Mouse (Mus musculus) left cerebral cortex, postnatal 4 days (tissue): ENCODE measurements at regions not wholly inside any gene's neighbourhood (a gene's known extent, or its start where the extent isn't known, plus 50 kb on each side); places are given as distances from the start of the nearest gene placed in this dataset.
A peak's percentile ranks its signal among the peaks of the same experiment; 100 is the strongest.

Experiments
- DNase-seq: peaks from one replicate; pipeline ENCODE4 v3.0.0-alpha.2; 2022
- intact Hi-C: fragments of 180-260 bp; cut with DNase I; formaldehyde crosslinking; loops from one replicate; pipeline ENCODE4 v1.15.1; 2025

DNA sequence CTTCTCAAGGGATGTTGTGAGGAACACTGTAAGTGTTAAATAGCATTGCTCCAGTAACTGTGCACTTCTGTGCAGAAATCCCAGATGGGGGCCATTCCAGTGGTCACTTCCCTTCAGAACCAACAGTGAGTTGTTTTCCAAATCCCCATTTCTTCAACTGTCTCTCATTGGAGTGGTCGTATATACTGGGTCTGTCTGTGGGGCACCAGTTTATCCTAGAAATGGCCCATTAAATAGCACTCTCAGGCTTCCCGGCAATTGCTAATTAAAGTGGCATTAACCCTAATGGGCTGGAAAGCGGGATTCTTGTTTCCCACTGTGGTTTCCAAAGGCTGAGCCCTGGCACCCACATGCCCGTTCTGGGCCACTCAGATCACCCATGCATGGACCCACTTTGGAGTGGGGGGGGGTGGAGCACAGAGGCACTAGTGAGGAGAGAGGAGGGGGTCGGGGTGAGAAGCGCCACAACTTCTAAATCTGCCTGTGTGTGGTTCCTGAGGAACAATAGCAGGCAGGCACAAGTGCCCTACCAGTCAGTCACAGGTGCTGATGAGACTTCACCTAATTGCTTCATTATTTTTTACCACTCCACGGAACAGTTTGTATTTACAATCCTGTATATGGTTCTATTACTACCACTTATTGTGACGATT is 78.1 kb downstream of the Fam204a start:
- intact Hi-C loops: loop anchor here (10.0 kb wide), 1 partner anchor 404 kb away; no protein-coding TSS in a partner anchor

DNA sequence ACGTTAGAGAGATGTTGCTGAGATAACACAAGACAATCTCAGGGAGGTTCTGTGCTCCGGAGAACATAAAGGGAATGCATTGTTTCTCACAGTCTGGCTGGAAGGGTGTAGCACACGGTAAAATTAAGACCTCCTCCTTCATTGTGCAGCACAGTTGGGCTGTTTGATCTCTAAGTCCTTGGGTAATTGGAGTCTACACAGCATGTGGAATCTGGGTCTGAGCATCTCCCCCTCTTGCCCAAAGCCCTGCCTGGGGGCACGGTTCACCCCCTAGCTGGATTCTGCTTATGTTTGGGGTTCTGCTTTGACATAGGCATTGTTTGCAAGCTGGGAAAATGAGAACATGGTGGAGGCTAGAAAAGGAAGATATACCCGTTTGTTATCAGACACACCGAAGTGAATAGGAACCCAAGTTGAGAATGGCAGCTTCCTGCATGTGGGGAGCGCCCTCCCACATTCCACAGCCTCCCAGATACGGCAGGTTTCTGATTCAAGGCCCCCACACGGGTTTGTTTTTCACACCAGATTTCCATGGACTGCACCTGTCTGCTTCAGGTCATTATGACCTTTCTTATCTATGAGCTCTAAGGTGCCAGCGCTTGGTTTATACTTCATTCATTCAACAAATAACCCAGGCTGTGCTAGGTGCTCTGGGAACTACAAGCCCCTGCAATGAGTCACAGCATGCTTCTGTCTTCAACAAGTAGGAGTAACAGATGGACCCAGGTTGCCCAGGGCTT is 79.9 kb downstream of the Fam204a start:
- intact Hi-C loops: loop anchor here (10.0 kb wide), 1 partner anchor 402 kb away; no protein-coding TSS in a partner anchor
- no peak for DNase-seq

More for the DNA sequence above, 78.1 kb downstream of the Fam204a start:
- DNase-seq: no peak

- intact Hi-C loops: loop anchor here (10.0 kb wide), 1 partner anchor 400 kb away; no protein-coding TSS in a partner anchor
- no peak for DNase-seq
These were observed 81.3 kb downstream of the Fam204a start for GRCm38 (mm10) chr19:60145242-60145641.

DNA sequence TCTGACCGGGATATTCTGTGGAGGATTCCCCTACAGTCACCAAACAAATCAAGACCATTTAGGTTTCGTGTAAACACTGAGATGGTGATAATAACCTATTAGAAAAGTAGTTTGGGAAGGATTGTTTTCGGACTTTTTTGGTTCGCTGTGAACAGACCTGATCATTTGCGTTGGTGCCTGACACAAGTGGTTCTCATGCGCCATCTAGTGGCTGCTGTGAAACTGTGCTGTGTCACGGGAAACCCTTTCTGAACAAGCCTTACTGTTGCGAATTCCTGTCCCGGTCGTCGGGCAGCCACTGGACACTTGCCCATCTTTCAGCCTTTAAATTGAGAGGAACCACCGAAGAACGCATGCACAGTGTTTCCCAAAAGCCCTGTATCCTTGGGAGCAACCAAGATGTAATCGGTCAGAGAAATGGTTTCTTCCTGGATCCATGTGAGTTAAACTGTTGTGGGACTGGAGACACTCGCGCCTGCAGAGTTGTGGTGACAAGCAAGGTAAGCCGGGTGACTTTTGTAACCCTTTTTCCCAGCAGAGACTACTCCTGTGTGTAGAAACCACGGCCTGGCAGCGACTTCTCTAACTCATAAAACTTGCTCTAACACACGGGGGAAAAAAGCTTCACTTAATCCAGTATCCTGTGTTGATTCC is 82.0 kb downstream of the Fam204a start:
- DNase-seq: peak; percentile 84
- intact Hi-C loops: loop anchor here (5.0 to 10.0 kb wide), 3 partner anchors 400 to 692 kb away; no protein-coding TSS in a partner anchor

- intact Hi-C loops: no loop called here
- no peak for DNase-seq
These were observed 87.6 kb downstream of the Fam204a start for GRCm38 (mm10) chr19:60138881-60139280.

- intact Hi-C loops: no loop called here
- DNase-seq: no peak
These were observed 90.0 kb downstream of the Fam204a start for GRCm38 (mm10) chr19:60136491-60136890.

GRCm38 (mm10) chr19:60134447-60135328 is 91.8 kb downstream of the Fam204a start:
- DNase-seq: no peak
- intact Hi-C loops: no loop called here

- DNase-seq: no peak
- intact Hi-C loops: no loop called here
These were observed 96.9 kb downstream of the Fam204a start for GRCm38 (mm10) chr19:60129635-60130034.

GRCm38 (mm10) chr19:60124638-60125037 is 101.9 kb downstream of the Fam204a start:
- no peak for DNase-seq
- intact Hi-C loops: no loop called here

DNA sequence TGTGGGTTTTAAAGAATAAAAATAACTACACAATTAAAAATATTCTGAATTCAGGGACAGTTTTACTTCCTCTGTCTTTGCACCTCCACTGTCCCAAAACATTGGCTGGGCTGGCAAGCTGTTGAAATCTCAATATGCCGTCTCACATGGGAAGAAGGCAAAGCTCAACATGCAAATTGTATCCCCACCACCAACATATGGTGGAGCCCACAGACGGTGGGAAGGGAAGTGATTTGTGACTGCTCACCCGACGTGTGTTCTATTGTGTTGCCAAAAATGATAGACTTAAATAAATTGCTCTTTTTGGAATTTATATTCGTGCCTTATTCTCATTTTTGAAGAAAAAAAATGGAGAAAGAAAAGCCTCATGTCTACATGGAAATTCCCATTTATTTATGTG is 105.6 kb downstream of the Fam204a start:
- intact Hi-C loops: no loop called here
- no peak for DNase-seq

DNA sequence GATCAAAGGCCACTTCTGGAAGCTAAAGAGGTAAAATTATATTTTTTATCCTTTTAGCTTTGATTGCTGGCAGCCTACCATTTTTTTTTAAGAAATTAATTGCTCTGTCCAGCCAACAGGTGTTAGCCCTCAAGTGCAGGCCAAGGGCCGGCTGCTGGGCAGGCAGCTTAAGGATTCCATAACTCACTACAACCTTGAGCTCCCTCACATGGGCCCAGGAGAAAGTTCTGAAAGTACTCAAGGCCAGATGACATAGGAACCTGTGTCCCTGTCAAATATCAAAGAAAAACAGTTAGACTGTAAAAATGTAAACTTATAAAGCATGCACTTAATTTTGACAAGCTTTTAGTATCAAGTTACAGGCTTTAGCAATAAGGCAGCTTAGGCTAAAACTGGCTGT is 107.5 kb downstream of the Fam204a start:
- intact Hi-C loops: no loop called here
- DNase-seq: no peak

- intact Hi-C loops: no loop called here
- no peak for DNase-seq
These were observed 112.7 kb downstream of the Fam204a start for GRCm38 (mm10) chr19:60113666-60114388.

DNA sequence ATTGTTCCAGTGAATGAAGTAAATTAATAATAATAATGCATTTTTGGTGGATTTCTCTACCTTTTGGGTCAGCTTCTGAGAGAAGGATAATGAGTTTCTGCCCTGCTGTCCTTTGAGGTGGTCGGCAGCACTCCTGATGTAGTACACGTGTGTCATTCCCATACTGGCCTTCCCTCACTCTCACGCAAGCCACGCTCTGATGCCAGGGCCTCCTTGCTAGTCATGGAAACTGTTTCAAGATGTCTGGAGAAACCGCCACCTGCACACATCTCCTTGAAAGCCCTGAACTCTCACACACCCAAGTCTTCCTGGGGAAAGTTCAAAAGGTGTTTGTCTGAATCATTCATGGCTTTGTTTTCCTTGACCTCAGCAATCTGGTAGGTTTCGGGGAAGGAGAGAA is 116.2 kb downstream of the Fam204a start:
- intact Hi-C loops: no loop called here
- DNase-seq: no peak

DNA sequence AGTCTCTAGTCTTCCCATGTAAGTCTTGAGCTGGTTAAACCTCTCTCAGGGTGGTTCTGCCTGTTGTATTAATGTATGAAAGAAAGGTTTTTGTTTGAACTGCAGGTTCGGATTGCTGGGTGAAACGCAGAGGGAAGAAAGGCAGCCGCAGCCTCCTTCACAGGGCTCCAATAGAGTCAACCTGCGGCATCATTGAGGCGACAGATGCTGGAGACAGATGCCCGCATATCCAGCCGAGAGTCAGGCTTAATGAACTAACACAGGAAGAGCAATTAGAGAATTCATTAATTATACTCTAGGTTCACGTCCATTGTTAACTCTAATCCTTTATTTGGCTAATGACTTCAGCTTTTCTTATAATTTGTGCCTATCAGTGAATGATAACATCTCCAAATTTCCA is 117.0 kb downstream of the Fam204a start:
- intact Hi-C loops: no loop called here
- DNase-seq: no peak

GRCm38 (mm10) chr19:60097915-60098314 is 128.6 kb downstream of the Fam204a start:
- intact Hi-C loops: no loop called here
- no peak for DNase-seq

DNA sequence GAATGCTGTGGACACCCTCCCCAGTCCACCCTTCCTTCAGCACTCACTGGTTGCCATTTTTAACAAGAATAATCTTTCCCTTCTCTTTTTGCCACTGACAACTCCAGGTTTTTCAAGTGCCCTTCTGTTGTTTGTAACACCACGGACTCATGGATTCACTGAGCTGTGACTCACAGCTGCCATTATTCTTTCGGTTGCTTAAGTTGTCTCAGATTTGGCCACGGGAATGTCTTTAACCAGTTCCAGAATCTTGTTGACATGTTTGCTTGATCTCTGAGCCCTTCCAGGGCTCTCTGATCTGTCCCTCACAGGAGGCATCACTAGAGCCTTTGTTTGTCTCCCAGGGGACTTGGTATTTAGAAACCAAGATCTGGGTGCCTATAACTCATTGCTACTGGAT is 131.5 kb upstream of the Rab11fip2 start:
- intact Hi-C loops: no loop called here

GRCm38 (mm10) chr19:60073328-60073727 is 129.9 kb upstream of the Rab11fip2 start:
- no peak for DNase-seq
- intact Hi-C loops: no loop called here

More for the DNA sequence above, 131.5 kb upstream of the Rab11fip2 start:
- no peak for DNase-seq

DNA sequence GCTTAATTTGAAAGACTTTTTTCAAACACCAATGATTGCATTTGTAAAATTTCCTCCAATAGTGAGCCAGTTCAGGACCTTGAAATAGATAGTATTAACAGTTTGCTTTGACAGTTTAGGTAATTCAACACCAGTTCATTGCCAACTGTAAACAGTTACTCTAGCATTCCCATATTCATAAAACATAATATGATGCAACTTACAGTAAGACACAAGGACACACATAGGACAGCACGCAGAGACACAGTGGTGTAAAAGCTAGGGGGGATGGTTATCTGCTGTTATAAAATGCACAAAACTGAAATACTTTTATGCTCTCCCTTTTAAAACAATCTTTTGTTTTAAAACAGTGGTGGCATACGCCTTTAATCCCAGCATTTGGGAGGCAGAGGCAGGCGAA is 122.7 kb upstream of the Rab11fip2 start:
- intact Hi-C loops: no loop called here
- no peak for DNase-seq

GRCm38 (mm10) chr19:60055121-60055874 is 111.8 kb upstream of the Rab11fip2 start:
- intact Hi-C loops: no loop called here
- no peak for DNase-seq
